Mouse (Mus musculus): ENCODE results near the gene Ankdd1b.

DNA sequence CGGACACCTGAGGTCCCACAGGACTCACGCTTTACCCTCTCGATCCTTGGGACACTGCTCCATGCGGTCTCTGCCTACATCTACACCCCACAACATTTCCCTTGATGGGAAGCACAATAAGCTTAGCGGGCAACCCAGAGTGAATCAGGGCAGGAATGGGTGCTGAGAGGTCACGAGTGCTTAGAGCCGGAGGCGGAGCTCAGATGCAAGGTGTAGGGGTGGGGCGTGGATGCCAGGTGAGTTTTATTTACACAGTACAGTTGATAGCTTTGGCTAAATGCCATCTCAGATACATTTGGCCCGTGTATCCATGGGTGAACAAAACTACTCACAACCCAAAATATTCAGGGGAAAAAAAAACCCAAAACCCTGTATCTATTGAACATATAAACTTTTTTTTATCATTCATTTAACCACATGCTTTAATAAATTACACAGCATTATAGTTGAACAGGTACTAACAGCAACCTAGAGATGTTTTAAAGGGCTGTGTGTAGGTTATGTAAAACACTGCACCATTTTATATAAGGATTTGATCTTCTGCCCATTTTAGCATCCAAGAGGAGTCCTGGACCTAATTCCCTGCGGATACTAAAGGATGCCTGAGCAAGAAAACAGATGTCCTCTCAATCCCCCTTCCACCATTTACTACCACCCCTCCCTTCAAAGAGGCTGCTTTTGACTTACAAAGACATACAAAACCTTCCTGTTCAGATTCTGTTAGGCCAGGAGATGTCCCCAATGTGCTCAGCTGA lies 19.4 kb downstream of the Ankdd1b start:
- TF ChIP-seq CTCF (IDR thresholded peaks at IDR 0.05; ENCODE audit: low read depth) (no peak), EP300 (IDR thresholded peaks at IDR 0.05; ENCODE audit: low read depth) (no peak)
